Mouse (Mus musculus) liver, embryonic 14.5 days (tissue): ENCODE measurements around the gene Itpr1. TPM values are rescaled to one million over a fixed set of nuclear protein-coding genes. Genes with fewer than 3 reads are reported as not detected.

Source experiments
- ATAC-seq: fragments of 200-750 bp; cut with Nextera tagmentation; 2 replicates; pipeline ENCODE4 v1.8.0; 2017; ENCODE audit warnings: moderate number of reproducible peaks, mild to moderate bottlenecking, moderate library complexity; ENCODE audit not compliant: insufficient read depth
- DNase-seq, 3 experiments: peaks; one replicate each; pipeline ENCODE4 v3.0.0-alpha.2; 2012 to 2013; ENCODE audit warnings: low read depth in 3 of 3, low spot score in 3 of 3
- H3K27ac ChIP-seq: fragments of 300-500 bp; sonication (generic); 2 replicates; pipeline ENCODE4 v1.5.1; 2014; ENCODE audit warnings: moderate library complexity, mild to moderate bottlenecking, control low read depth, inconsistent platforms
- H3K27me3 ChIP-seq: fragments of 300-500 bp; sonication (generic); 2 replicates; pipeline ENCODE4 v1.6.1; 2014; ENCODE audit warnings: mild to moderate bottlenecking, low read length, moderate library complexity; ENCODE audit not compliant: control insufficient read depth, insufficient read depth
- H3K36me3 ChIP-seq: fragments of 300-500 bp; sonication (generic); replicated peaks from 2 replicates; pipeline ENCODE4 v1.6.1; 2014; ENCODE audit warnings: low read depth; ENCODE audit not compliant: control insufficient read depth, insufficient read depth
- H3K4me1 ChIP-seq, 2 experiments: fragments of 200-500 bp in 1 of 2; fragments of 300-500 bp in 1 of 2; sonication (generic) in 1 of 2; replicated peaks; 2 replicates each; pipeline ENCODE4 v1.6.1; 2012 to 2014; ENCODE audit warnings: antibody characterized with exemption in 1 of 2, inconsistent platforms in 1 of 2, low read length in 1 of 2; ENCODE audit not compliant: control insufficient read depth in 2 of 2, insufficient read depth in 2 of 2
- H3K4me2 ChIP-seq: fragments of 300-500 bp; sonication (generic); 2 replicates; pipeline ENCODE4 v1.6.1; 2014; ENCODE audit warnings: low read depth, mild to moderate bottlenecking, control low read depth, moderate library complexity
- H3K4me3 ChIP-seq, 2 experiments: fragments of 200-500 bp in 1 of 2; fragments of 300-500 bp in 1 of 2; sonication (generic) in 1 of 2; 2 replicates each; pipeline ENCODE4 v1.5.1; 2012 to 2014; ENCODE audit warnings: low read depth in 2 of 2, low read length in 2 of 2, mild to moderate bottlenecking in 2 of 2, control low read depth in 1 of 2, inconsistent platforms in 1 of 2, moderate library complexity in 1 of 2; ENCODE audit not compliant: insufficient read depth in 1 of 2
- H3K9ac ChIP-seq: fragments of 300-500 bp; sonication (generic); replicated peaks from 2 replicates; pipeline ENCODE4 v1.6.1; 2014; ENCODE audit warnings: mild to moderate bottlenecking, control low read depth, moderate library complexity
- H3K9me3 ChIP-seq: fragments of 300-500 bp; sonication (generic); 2 replicates; pipeline ENCODE4 v1.6.1; 2016; ENCODE audit warnings: low read length, mixed read lengths; ENCODE audit not compliant: control insufficient read depth
- CTCF ChIP-seq: IDR thresholded peaks from 2 replicates; pipeline ENCODE4 v1.5.1; 2016; ENCODE audit warnings: antibody characterized with exemption, low read depth, control low read depth
- EP300 ChIP-seq: IDR thresholded peaks from 2 replicates; pipeline ENCODE4 v1.6.1; 2016; ENCODE audit warnings: antibody characterized with exemption, low read depth
- WGBS: fragments of 180-500 bp; shearing (Covaris S2); extraction: QIAGEN DNeasy Blood & Tissue Kit; methylation state at CpG from one replicate; pipeline ENCODE4 v1.1.7; 2014; ENCODE audit not compliant: insufficient replicate concordance; 5-methylcytosine and 5-hydroxymethylcytosine counted together
- polyA plus RNA-seq, 2 experiments: library from polyadenylated mRNA; depleted of rRNA in 1 of 2; stranded (reverse) in 1 of 2; unstranded in 1 of 2; fragments of >200 nt; fragmentation: Nextera tagmentation in 1 of 2; extraction: Ambion mirVana in 1 of 2; gene quantifications; 2 replicates each; pipeline versions ENCODE4 v1.2.1 to v1.2.3; 2012 to 2014

Itpr1 gene
- polyA plus RNA-seq, 2 experiments, result 1.6 to 3.1 TPM

- no peak overlapping the region for H3K9ac ChIP-seq
- WGBS, result 48% methylated on average over 8 of the region's 8 CpGs
- no peak overlapping the region for H3K4me2 ChIP-seq
- ATAC-seq (no peak), DNase-seq (no peak)
- TF ChIP-seq EP300 (no peak), CTCF (no peak)
- no peaks in the 10 kb centered on the region for H3K9me3 ChIP-seq
- peaks cover 0 to 2% of the 10 kb centered on the region in 2 experiments; a peak in 2 of 4 replicates for H3K4me1 ChIP-seq
- no peak overlapping the region for H3K27ac ChIP-seq
- no peaks in the 10 kb centered on the region for H3K27me3 ChIP-seq
- H3K36me3 ChIP-seq, result no peaks in the 10 kb centered on the region
- no peak overlapping the region for H3K4me3 ChIP-seq
Measured at GRCm38 (mm10) chr6:108447179-108447845, 234.4 kb downstream of the Itpr1 start.

- TF ChIP-seq EP300 (no peak), CTCF (no peak)
- no peaks in the 10 kb centered on the region; a peak in 2 of 4 replicates for H3K4me1 ChIP-seq
- ATAC-seq, result no peak
- no peaks in the 10 kb centered on the region for H3K9me3 ChIP-seq
- H3K9ac ChIP-seq, result no peak overlapping the region
- WGBS, result 65% methylated on average over 11 of the region's 11 CpGs
- no peak overlapping the region for H3K27ac ChIP-seq
- no peaks in the 10 kb centered on the region for H3K27me3 ChIP-seq
- H3K36me3 ChIP-seq, result no peaks in the 10 kb centered on the region
- DNase-seq, result no peak
- H3K4me3 ChIP-seq, result no peak overlapping the region
- H3K4me2 ChIP-seq, result no peak overlapping the region
Measured at GRCm38 (mm10) chr6:108448016-108448735, 235.3 kb downstream of the Itpr1 start.

DNA sequence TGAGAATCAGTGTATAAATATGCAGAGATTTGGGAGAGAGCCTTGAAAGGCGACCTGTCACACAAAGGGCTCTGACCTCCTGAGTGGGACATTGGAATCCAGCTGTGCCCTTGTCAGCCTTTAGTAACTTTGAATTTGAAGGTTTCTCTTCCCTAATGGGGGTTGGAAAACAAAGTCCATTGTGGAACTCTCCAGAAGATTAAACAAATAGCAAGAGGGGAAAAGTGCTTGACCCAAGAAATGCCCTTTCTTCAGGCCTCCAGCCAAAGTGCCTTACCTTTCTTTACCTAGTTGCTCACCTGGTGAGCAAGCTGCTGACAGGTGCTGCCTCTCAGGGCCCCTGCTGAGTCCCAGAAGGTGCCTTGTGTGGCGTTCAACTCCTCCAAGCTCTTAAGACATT, 236.0 kb downstream of the Itpr1 start:
- ATAC-seq, result no peak
- H3K9ac ChIP-seq, result no peak overlapping the region
- no peaks in the 10 kb centered on the region for H3K27me3 ChIP-seq
- TF ChIP-seq EP300 (no peak), CTCF (no peak)
- 60% methylated on average over 2 of the region's 2 CpGs for WGBS
- DNase-seq, result no peak
- no peak overlapping the region for H3K4me2 ChIP-seq
- no peak overlapping the region for H3K4me3 ChIP-seq
- H3K36me3 ChIP-seq, result no peaks in the 10 kb centered on the region
- H3K27ac ChIP-seq, result no peak overlapping the region
- no peaks in the 10 kb centered on the region for H3K9me3 ChIP-seq
- no peaks in the 10 kb centered on the region; a peak in 2 of 4 replicates for H3K4me1 ChIP-seq

DNA sequence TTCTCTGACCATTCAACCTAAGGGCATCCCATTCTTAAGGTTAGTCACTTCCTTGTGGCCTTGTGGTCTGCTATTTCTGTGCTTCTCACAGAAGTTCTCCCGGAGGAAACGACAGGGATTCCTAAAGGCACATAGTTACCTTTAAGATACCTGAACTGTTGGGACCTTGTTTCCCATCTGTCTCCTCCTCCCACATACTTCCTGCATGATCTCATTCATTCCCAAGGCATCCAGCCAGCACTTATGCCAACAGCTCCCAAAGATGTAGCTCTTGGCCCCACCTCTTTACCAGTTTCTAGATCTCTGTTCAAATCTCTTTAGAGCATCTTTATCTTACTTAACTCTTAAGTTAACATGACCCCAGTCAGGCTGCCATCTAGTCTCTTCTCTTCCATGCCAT, 238.6 kb downstream of the Itpr1 start:
- WGBS, result 42% methylated on average over 2 of the region's 2 CpGs
- Histone ChIP-seq H3K4me3 (no peak overlapping the region), H3K36me3 (no peaks in the 10 kb centered on the region), H3K9me3 (no peaks in the 10 kb centered on the region), H3K9ac (no peak overlapping the region), H3K4me1 (peaks cover 0 to 5% of the 10 kb centered on the region in 2 experiments; a peak in 2 of 4 replicates), H3K27ac (no peak overlapping the region), H3K27me3 (no peaks in the 10 kb centered on the region), H3K4me2 (no peak overlapping the region)
- ATAC-seq (no peak), DNase-seq (no peak)
- TF ChIP-seq EP300, result no peak
- TF ChIP-seq CTCF, result no peak

DNA sequence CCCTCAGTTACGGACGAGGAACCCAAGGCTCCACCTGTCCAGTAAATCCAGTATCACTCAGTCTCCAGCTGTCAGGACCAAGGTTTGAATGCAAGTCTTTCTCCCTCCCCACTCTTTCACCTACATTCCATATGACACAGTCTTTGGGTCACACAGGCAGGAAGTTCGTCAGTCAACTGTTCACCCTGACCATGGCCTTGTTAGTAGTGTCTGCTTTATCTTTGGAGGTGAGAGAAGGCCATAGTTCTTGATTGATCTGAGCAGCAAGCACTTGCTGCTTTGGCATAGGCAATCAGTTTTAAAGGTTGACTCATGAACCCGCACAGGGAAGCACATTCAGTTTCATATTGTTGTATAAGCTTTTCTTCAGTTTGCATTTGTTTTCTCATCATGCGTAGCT, 240.7 kb downstream of the Itpr1 start:
- ATAC-seq (no peak), DNase-seq (no peak)
- no peaks in the 10 kb centered on the region for H3K36me3 ChIP-seq
- H3K27me3 ChIP-seq, result no peaks in the 10 kb centered on the region
- no peak for TF ChIP-seq EP300
- TF ChIP-seq CTCF, result no peak
- H3K27ac ChIP-seq, result no peak overlapping the region
- H3K4me1 ChIP-seq, result peaks cover 0 to 14% of the 10 kb centered on the region in 2 experiments; a peak in 2 of 4 replicates
- no peaks in the 10 kb centered on the region for H3K9me3 ChIP-seq
- WGBS, result 75% methylated on average over 5 of the region's 5 CpGs
- no peak overlapping the region for H3K4me3 ChIP-seq
- no peak overlapping the region for H3K9ac ChIP-seq
- no peak overlapping the region for H3K4me2 ChIP-seq
